Mouse (Mus musculus) kidney, adult 2 months (tissue): Measurements from ENCODE around the gene Ehd4.

Source experiments
- CTCF ChIP-seq: fragments of 200-500 bp; conservative IDR thresholded peaks from 2 replicates; pipeline ENCODE4 v1.5.1; 2011; ENCODE audit warnings: low read depth, mild to moderate bottlenecking, control low read depth, low read length, moderate library complexity, mixed read lengths; ENCODE audit not compliant: insufficient read depth, insufficient read length
- POLR2A ChIP-seq: fragments of 200-500 bp; IDR thresholded peaks from one replicate; pipeline ENCODE4 v1.6.1; 2011; ENCODE audit warnings: low read depth, low read length, control low read depth

GRCm38 (mm10) chr2:120044101-120044603, 110.3 kb downstream of the Ehd4 start:
- no peak for TF ChIP-seq CTCF
- TF ChIP-seq POLR2A, result no peak
